Mouse (Mus musculus): ENCODE measurements around the gene Sirt2. TPM values are rescaled to one million over a fixed set of nuclear protein-coding genes. Genes with fewer than 3 reads are reported as not detected.

Sirt2 gene
- total and polyA plus RNA-seq, 3 experiments, result 35.7 to 72.4 TPM; not detected in 1

DNA sequence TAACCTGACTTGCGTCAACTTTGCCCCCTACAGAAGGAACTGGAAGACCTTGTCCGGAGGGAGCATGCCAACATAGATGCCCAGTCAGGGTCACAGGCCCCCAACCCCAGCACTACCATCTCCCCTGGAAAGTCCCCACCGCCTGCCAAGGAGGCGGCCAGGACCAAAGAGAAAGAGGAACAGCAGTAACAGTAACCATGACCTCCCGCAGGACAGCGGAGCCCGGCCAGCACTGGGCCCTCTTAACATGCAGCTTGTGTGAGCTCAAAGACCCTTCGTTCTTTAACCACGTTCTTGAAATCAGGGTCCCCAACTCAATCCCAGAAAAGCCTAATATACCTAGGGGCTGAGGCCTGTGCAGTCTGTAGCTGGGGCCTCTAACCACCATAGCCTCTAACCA is 21.3 kb downstream of the Sirt2 start:
- DNase-seq (ENCODE audit: low read depth, low spot score), result no peak
- no peaks in the 10 kb centered on the region for H3K79me2 ChIP-seq (ENCODE audit: control insufficient read depth, insufficient read depth, low read length, poor library complexity)
- no peaks in the 10 kb centered on the region for H3K9me3 ChIP-seq (replicated peaks; ENCODE audit: insufficient read depth, low read length)
- no peak overlapping the region for H3K4me3 ChIP-seq (ENCODE audit: control insufficient read depth in 1 of 2, insufficient read depth in 1 of 2, low read depth in 2 of 2, low read length in 2 of 2)
- H3K36me3 ChIP-seq (ENCODE audit: control insufficient read depth in 1 of 2, insufficient read depth in 2 of 2, low read length in 2 of 2), result no peaks in the 10 kb centered on the region
- H3K9ac ChIP-seq (ENCODE audit: control insufficient read depth, low read depth, low read length, poor library complexity, severe bottlenecking), result no peak overlapping the region
- no peak overlapping the region for H3K27ac ChIP-seq (ENCODE audit: control insufficient read depth, low read depth, low read length)
- no peak for TF ChIP-seq GATA1 (IDR thresholded peaks at IDR 0.05; ENCODE audit: low read depth, low read length)
- TF ChIP-seq SMC3 (IDR thresholded peaks at IDR 0.05; ENCODE audit: low read depth, low read length), result no peak
- no peak for TF ChIP-seq MYB (IDR thresholded peaks at IDR 0.05; ENCODE audit: low read depth, low read length)
- no peak for TF ChIP-seq USF2 (IDR thresholded peaks at IDR 0.05; ENCODE audit: borderline replicate concordance in 1 of 2, insufficient read depth in 1 of 2, low read depth in 1 of 2, low read length in 2 of 2)
- no peak for TF ChIP-seq E2F4 (IDR thresholded peaks at IDR 0.05; ENCODE audit: borderline replicate concordance, low read depth, low read length)
- TF ChIP-seq HCFC1 (IDR thresholded peaks at IDR 0.05; ENCODE audit: low read depth, low read length), result no peak
- TF ChIP-seq MEF2A (IDR thresholded peaks at IDR 0.05; ENCODE audit: extremely low read depth, insufficient replicate concordance, low read depth, low read length, poor library complexity, severe bottlenecking), result no peak
- TF ChIP-seq MAFK (IDR thresholded peaks at IDR 0.05; ENCODE audit: borderline replicate concordance, low read depth, low read length), result no peak
- TF ChIP-seq GABPA (IDR thresholded peaks at IDR 0.05; ENCODE audit: low read depth, low read length), result no peak
- no peak for TF ChIP-seq CHD2 (IDR thresholded peaks at IDR 0.05; ENCODE audit: low read length)
- TF ChIP-seq BHLHE40 (IDR thresholded peaks at IDR 0.05; ENCODE audit: borderline replicate concordance, low read depth, low read length), result no peak
- no peak for TF ChIP-seq POLR2A (IDR thresholded peaks at IDR 0.05; ENCODE audit: control insufficient read depth in 1 of 2, insufficient read depth in 1 of 2, low read depth in 1 of 2, low read length in 2 of 2, poor library complexity in 1 of 2)
- no peak for TF ChIP-seq NRF1 (IDR thresholded peaks at IDR 0.05; ENCODE audit: insufficient read depth, low read depth, low read length, poor library complexity, severe bottlenecking)
- TF ChIP-seq CHD1 (IDR thresholded peaks at IDR 0.05; ENCODE audit: low read depth, low read length), result no peak
- no peak for TF ChIP-seq MXI1 (IDR thresholded peaks at IDR 0.05; ENCODE audit: low read depth, low read length)
- TF ChIP-seq SIN3A (IDR thresholded peaks at IDR 0.05; ENCODE audit: low read length), result no peak
- no peak for TF ChIP-seq JUND (IDR thresholded peaks at IDR 0.05; ENCODE audit: low read depth, low read length)
- TF ChIP-seq MAX (IDR thresholded peaks at IDR 0.05; ENCODE audit: low read length), result no peak
- no peak for TF ChIP-seq NELFE (IDR thresholded peaks at IDR 0.05; ENCODE audit: low read depth, low read length)
- no peak for TF ChIP-seq MAZ (IDR thresholded peaks at IDR 0.05; ENCODE audit: low read depth, low read length)
- H3K27me3 ChIP-seq (ENCODE audit: control insufficient read depth in 1 of 2, insufficient read depth in 2 of 2, low read length in 2 of 2), result no peaks in the 10 kb centered on the region
- no peaks in the 10 kb centered on the region for H3K4me1 ChIP-seq (ENCODE audit: control insufficient read depth in 1 of 2, insufficient read depth in 2 of 2, low read length in 2 of 2)

All from MEL (cell line).